Mouse (Mus musculus) myocyte (in vitro differentiated cells): Measurements from ENCODE around the gene Sh3rf3.
"Not testable (repeated sequence)": the region's sequence is repeated elsewhere in the genome, so short reads cannot be mapped to it uniquely, and the experiment has no call there.

Source experiments
- CEBPB ChIP-seq: IDR thresholded peaks from 2 replicates; pipeline ENCODE4 v1.6.1; 2011; ENCODE audit warnings: mild to moderate bottlenecking, moderate library complexity; ENCODE audit not compliant: poor library complexity, insufficient read depth, severe bottlenecking
- MAX ChIP-seq: IDR thresholded peaks from one replicate; pipeline ENCODE4 v1.6.1; 2011; ENCODE audit warnings: low read depth, mild to moderate bottlenecking, control low read depth
- POLR2A ChIP-seq: IDR thresholded peaks from one replicate; pipeline ENCODE4 v1.6.1; 2011; ENCODE audit warnings: low read depth, mild to moderate bottlenecking, control low read depth, moderate library complexity; ENCODE audit not compliant: insufficient read length
- TCF3 ChIP-seq: IDR thresholded peaks from one replicate; pipeline ENCODE4 v1.6.1; 2011; ENCODE audit warnings: low read depth, control low read depth; ENCODE audit not compliant: insufficient read length

DNA sequence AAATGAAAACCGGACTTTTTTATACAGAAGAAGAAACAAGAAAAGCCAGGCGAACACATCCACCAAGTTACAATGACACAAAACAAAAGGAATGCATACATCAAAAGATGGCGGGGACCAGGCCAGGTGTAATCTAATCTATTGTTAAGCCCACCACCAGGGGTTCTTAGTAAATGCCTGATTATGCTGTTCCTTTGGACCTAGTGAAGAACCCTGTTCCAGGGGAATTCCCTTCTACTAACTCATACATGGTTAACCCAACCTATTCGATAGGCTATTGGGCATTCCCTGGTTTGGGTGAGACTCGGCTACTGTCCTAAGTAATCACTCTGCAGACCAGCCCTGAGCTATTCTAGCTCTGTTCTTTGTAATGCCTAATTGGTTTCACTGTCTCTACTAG, 289.9 kb downstream of the Sh3rf3 start:
- not testable (repeated sequence) for TF ChIP-seq POLR2A, MAX, TCF3, CEBPB
